Mouse (Mus musculus) frontal cortex, adult 2 months (tissue): ENCODE measurements around the gene Gm28308. TPM values are rescaled to one million over a fixed set of nuclear protein-coding genes. Genes with fewer than 3 reads are reported as not detected.

Source experiments
- DNase-seq, 2 experiments: peaks; one replicate each; pipeline ENCODE4 v3.0.0; 2022; ENCODE audit warnings: low spot score in 1 of 2; ENCODE audit errors: extremely low spot score in 1 of 2
- polyA plus RNA-seq: library from polyadenylated mRNA; depleted of rRNA; stranded (reverse); fragments of >200 nt; gene quantifications from 2 replicates; pipeline ENCODE4 v1.2.3, GENCODE M21; 2012

Gene Gm28308
- polyA plus RNA-seq, 1 experiment: not detected

- DNase-seq: no peak
These were observed 4.9 kb downstream of the Gm28308 start, which contains the start of gene Hoxa6 for GRCm38 (mm10) chr6:52208072-52208867. Gene Hoxa6, minus strand, starts transcription at chr6:52208722.

- no peak for DNase-seq
These were observed 5.5 kb downstream of the Gm28308 start for GRCm38 (mm10) chr6:52207684-52207976.

- DNase-seq: no peak
These were observed 6.1 kb downstream of the Gm28308 start for GRCm38 (mm10) chr6:52206882-52207683.

- DNase-seq: no peak
These were observed 7.2 kb downstream of the Gm28308 start for GRCm38 (mm10) chr6:52205638-52206621.

- DNase-seq: no peak
These were observed 7.9 kb downstream of the Gm28308 start for GRCm38 (mm10) chr6:52205221-52205620.

- no peak for DNase-seq
These were observed 8.9 kb downstream of the Gm28308 start, which contains the start of gene Hoxa5 for GRCm38 (mm10) chr6:52204050-52204752. Gene Hoxa5, minus strand, starts transcription at chr6:52204587.

- no peak for DNase-seq
These were observed 9.6 kb downstream of the Gm28308 start for GRCm38 (mm10) chr6:52203371-52204049.

GRCm38 (mm10) chr6:52203121-52203370, 10.1 kb downstream of the Gm28308 start:
- DNase-seq: no peak

- DNase-seq: no peak
These were observed 10.6 kb downstream of the Gm28308 start for GRCm38 (mm10) chr6:52202362-52203120.

GRCm38 (mm10) chr6:52201269-52201668, 11.9 kb downstream of the Gm28308 start:
- DNase-seq: no peak

- DNase-seq: no peak
These were observed 12.3 kb downstream of the Gm28308 start for GRCm38 (mm10) chr6:52200751-52201250.

GRCm38 (mm10) chr6:52200073-52200750, 12.9 kb downstream of the Gm28308 start:
- DNase-seq: no peak

GRCm38 (mm10) chr6:52197271-52197670, 15.9 kb downstream of the Gm28308 start:
- DNase-seq: peak in 1 of 2 experiments; percentile 20

- DNase-seq: no peak
These were observed 16.3 kb downstream of the Gm28308 start for GRCm38 (mm10) chr6:52196811-52197210.

GRCm38 (mm10) chr6:52194690-52195089, 18.4 kb downstream of the Gm28308 start:
- DNase-seq: no peak

- no peak for DNase-seq
These were observed 21.1 kb downstream of the Gm28308 start for GRCm38 (mm10) chr6:52191860-52192550.
